In genomic region chr13:92252331-92252730, GRCm38 (mm10) we compare ENCODE assay signal across 16 mouse cellular contexts.
"Had no signal": no experiment of that assay in that cellular context is flagged by ENCODE, and none has a peak within 500 bp of the region (broad histone marks: within the 10 kb centered on the region; RNA-seq: fewer than 3 reads in every experiment).

No protein-coding gene starts in this region.

- DNase-seq: heart, postnatal 10 days; heart, postnatal 14 days; heart, postnatal 36 days; heart, postnatal 4 days; kidney, adult 11 months; kidney, adult 18-20 months; kidney, adult 2 months; kidney, adult 8-10 months; kidney, adult 9 months; kidney, postnatal 10 days; kidney, postnatal 14 days; kidney, postnatal 25 days; kidney, postnatal 36 days; kidney, postnatal 4 days; layer of hippocampus, adult 9-11 months; layer of hippocampus, postnatal 36 days had no signal
